Mouse (Mus musculus) skeletal muscle tissue, adult 2 months (tissue): ENCODE results near the gene Sept3.

ENCODE experiments used
- DNase-seq: peaks from one replicate; pipeline ENCODE4 v3.0.0-alpha.2; 2012; ENCODE audit warnings: low read depth, low spot score

Sept3 gene

DNA sequence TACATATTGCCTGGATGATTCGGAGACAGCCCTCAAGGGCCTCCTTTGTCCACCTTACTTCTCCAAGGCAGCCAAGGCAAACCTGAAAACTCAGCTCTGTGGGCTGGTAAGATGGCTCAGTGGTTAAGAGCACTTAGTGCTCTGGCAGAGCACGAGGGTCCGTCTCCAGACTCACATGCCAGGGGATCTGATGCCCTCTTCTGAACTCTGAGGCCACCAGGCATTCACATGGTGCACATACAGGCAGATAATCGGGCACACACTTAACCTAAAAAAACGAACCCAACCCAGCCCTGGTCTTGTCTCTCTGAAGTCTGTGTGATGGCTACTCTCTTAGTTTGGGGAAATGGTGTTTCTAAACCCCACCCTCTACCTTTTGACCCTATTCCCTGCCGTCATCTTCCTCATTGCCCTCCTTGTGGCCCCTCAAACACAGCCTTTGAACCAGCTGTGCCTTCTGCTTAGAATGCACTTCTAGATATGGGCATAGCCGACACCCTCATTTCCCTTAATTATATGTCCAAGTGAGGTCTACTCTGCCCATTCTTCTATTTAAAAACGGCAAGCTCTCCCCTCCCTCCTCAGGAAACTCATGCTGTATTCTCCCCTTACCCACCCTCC, 65.1 kb downstream of the Sept3 start:
- no peak for DNase-seq

DNA sequence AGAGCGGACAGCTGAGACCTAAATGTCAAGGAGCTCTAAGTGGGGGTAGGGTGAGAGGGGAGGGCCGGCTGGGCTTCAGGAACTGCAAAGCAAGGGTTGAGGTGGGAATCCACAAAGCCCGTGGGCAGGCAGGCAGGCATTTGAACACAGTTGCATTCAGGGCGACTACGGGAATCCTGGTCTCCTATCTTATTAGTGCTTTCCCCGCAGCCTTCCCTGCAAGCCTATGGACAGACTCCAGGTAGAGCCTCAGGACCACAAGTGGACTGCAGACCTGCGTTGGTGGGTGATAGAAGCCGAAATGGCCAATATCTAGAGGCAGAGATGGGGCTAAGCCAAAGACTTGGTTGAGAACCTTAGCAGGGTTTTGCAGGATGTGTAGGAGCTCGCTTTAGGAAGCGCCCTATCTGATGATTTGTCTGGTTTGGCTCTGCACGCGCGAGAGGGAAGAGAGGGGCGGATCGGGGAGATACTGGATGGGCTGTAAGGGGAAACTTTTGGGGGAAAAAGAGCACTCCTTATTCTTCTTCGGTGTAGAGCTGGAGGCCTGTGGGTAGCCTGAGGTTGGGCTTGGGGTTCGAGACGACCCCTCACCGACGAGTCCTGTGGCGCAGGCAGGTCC, 65.8 kb downstream of the Sept3 start:
- no peak for DNase-seq

DNA sequence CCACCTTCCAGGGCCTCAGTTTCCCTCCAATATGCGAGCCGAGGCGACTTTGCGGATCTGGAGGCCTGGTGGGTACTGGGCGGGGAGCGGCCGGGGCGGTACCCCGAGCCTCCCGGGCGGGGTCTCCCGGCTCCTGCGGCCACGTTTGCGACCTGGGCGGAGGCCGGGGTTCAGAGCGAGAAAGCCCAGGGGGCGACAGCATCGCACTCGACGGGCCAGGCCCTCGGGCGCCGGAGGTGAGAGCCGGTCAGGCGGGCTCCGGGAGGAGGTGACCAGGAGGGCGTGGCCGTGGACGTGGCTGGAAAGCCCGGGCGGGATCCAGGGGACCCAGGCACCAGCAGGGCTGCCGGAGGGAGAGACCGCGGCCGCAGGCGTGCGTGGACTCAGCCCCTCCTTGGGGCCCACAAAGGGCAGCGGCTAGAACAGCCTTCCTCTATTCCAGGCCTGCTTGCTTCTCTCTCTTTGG, 66.4 kb downstream of the Sept3 start:
- no peak for DNase-seq

DNA sequence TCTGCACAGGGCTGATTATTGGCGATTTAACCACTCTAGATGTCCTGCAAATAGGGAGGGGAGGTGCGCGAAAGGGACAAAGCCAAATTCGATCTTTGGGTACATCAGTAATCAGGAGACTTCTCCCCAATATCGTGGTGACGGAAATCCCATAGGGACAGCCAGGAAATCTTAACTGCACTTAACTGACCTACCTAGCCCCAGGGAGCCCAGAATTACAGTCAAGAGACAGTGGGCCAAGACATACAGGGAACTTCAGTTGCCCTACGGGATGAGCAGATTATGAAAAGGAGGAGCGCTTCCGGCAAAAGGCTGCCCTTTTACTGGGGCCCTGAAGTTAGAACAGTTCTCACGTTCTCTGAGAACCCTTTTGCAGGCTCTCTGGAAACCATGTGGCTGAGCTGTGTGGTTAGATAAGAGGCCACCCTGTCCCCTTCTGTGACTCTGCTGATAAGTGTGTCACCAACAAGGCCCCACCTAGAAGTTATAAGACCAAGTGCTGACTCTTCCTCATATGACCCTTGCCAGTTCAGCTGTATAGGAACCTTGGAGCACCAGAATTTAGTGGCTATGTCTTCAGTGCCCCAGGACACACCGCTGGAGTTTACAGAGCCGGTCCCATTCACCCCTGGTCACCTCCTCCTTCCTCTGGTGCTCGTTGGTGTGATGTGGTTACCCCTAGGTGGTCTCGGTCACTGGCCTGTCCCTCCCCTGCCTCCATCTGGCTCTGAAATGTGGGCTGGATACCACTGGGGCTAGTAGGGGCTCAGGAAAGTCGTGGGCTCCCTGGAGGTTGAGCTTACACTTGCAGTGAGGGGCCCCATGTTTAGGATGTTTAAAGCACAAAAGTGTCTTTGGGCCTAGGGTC, 67.2 kb downstream of the Sept3 start:
- DNase-seq = no peak

DNA sequence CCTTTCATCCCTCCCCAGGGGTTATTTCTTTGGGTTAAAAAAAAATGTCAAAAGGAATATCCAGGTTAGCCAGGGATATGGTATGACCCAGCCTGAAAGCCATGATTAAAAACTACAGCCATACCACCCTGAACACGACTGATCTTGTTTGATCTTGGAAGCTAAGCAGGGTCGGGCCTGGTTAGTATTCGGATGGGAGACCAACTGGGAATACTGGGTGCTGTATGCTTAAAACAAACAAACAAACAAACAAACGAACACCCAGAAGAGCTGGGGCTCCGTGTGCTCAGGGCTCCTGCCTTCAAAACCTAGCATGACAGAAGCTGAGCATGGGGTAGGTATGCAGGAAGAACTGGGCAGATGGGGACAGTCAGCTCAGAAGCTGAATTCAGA, 67.8 kb downstream of the Sept3 start:
- no peak for DNase-seq

DNA sequence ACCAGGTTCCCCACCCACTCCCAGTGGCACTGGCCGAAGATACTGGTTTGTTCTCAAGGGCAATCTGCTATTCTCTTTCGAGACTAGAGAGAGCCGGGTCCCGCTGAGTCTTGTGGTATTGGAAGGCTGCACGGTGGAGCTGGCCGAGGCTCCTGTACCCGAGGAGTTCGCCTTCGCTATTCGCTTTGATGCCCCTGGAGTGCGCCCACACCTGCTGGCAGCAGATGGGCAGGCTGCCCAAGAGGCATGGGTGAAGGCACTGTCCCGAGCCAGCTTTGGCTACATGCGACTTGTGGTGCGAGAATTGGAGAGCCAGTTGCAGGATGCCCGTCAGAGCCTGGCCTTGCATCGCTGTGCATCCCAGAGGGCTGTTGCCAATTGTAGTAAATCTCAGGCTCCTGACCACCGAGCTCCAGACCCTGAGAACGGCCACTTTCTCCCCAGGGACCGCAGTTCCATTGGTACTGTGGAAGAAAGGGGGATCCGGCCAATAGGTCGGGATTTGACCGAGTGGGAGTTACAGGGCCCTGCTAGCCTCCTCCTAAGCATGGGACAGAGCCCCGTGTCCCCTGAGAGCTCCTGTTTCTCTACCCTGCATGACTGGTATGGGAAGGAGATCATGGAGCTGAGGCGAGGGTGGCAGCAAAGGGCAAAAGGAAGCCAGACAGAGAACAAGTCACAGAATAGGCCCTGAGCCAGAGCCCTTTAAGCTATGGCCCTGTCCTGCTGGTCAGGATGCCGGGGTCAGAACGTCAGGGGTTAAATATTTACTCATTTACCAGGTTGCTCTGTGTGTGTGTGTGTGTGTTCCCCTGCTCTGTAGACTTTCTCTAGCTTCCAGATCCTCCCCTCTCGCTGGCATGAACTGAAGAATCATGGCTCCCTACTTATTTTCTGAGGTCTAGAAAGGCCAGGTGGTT, 68.9 kb downstream of the Sept3 start:
- DNase-seq = no peak
